27 mouse cellular contexts compared by ENCODE assay signal in genomic region chr17:73243676-73244075, GRCm38 (mm10).
"Had no signal": no experiment of that assay in that cellular context is flagged by ENCODE, and none has a peak within 500 bp of the region (broad histone marks: within the 10 kb centered on the region; RNA-seq: fewer than 3 reads in every experiment).

No protein-coding gene starts in this region.

- ATAC-seq: forebrain, embryonic 13.5 days; forebrain, embryonic 14.5 days; forebrain, embryonic 15.5 days; forebrain, embryonic 16.5 days; forebrain, postnatal 0 days had no signal

- H3K36me3 ChIP-seq: embryonic facial prominence, embryonic 12.5 days; forebrain, embryonic 10.5 days; forebrain, embryonic 15.5 days had no signal

- DNase-seq: cerebellum, adult 2 months; cerebellum, adult 8-10 months; cerebellum, adult 9-10 months; cerebellum, adult 9-11 months; cerebellum, postnatal 10 days; cerebellum, postnatal 14 days; cerebellum, postnatal 25 days; cerebellum, postnatal 36 days; embryo, embryonic 11 days; forebrain, postnatal 0 days; gastrocnemius, adult 2 months; gastrocnemius, postnatal 10 days; gastrocnemius, postnatal 14 days; gastrocnemius, postnatal 25 days; gastrocnemius, postnatal 36 days; heart, adult 2 months had no signal

- H3K27me3 ChIP-seq: embryonic facial prominence, embryonic 12.5 days; embryonic facial prominence, embryonic 13.5 days; embryonic facial prominence, embryonic 15.5 days; forebrain, embryonic 12.5 days; forebrain, embryonic 13.5 days; forebrain, embryonic 15.5 days had no signal

- H3K27ac ChIP-seq: embryonic facial prominence, embryonic 10.5 days; embryonic facial prominence, embryonic 12.5 days; embryonic facial prominence, embryonic 13.5 days; embryonic facial prominence, embryonic 15.5 days; forebrain, embryonic 10.5 days; forebrain, embryonic 12.5 days; forebrain, embryonic 13.5 days; forebrain, embryonic 15.5 days; gastrocnemius, adult 2 months; heart, adult 2 months had no signal

- H3K4me1 ChIP-seq: embryonic facial prominence, embryonic 10.5 days; embryonic facial prominence, embryonic 12.5 days; embryonic facial prominence, embryonic 13.5 days; embryonic facial prominence, embryonic 15.5 days; forebrain, embryonic 15.5 days had no signal

- H3K9me3 ChIP-seq: embryonic facial prominence, embryonic 10.5 days; embryonic facial prominence, embryonic 12.5 days; embryonic facial prominence, embryonic 13.5 days; embryonic facial prominence, embryonic 15.5 days; forebrain, embryonic 10.5 days; forebrain, embryonic 12.5 days; forebrain, embryonic 13.5 days; forebrain, embryonic 15.5 days had no signal

- H3K4me3 ChIP-seq: embryonic facial prominence, embryonic 10.5 days; embryonic facial prominence, embryonic 12.5 days; embryonic facial prominence, embryonic 13.5 days; embryonic facial prominence, embryonic 15.5 days; erythroblast, embryonic 14.5 days; forebrain, embryonic 10.5 days; forebrain, embryonic 12.5 days; forebrain, embryonic 13.5 days; forebrain, embryonic 15.5 days; gastrocnemius, adult 2 months; heart, adult 2 months had no signal

- H3K4me2 ChIP-seq: embryonic facial prominence, embryonic 12.5 days; embryonic facial prominence, embryonic 13.5 days; embryonic facial prominence, embryonic 15.5 days; forebrain, embryonic 12.5 days; forebrain, embryonic 13.5 days; forebrain, embryonic 15.5 days had no signal

- H3K9ac ChIP-seq: embryonic facial prominence, embryonic 12.5 days; embryonic facial prominence, embryonic 13.5 days; embryonic facial prominence, embryonic 15.5 days; forebrain, embryonic 12.5 days; forebrain, embryonic 13.5 days; forebrain, embryonic 15.5 days; forebrain, postnatal 0 days had no signal
